Mouse (Mus musculus): ENCODE data around the gene Nt5c1b. TPM values are rescaled to one million over a fixed set of nuclear protein-coding genes. Genes with fewer than 3 reads are reported as not detected.

Gene Nt5c1b
- not detected in 2 replicates for polyA plus RNA-seq (2012)

GRCm38 (mm10) chr12:10369673-10370072 is at the start of gene Nt5c1b:
TSS of gene Nt5c1b (plus strand) at chr12:10369973.
- no peaks in the 10 kb centered on the region for H3K27me3 ChIP-seq (ENCODE audit: control insufficient read depth)
- H3K36me3 ChIP-seq (ENCODE audit: control insufficient read depth): no peaks in the 10 kb centered on the region
- no peak for TF ChIP-seq TAL1 (IDR thresholded peaks at IDR 0.05; ENCODE audit: low read length)
- TF ChIP-seq GATA1 (IDR thresholded peaks at IDR 0.05; ENCODE audit: low read length): no peak
- peaks cover under 1% of the 10 kb centered on the region; the same call in 1 of the 2 replicates for H3K9me3 ChIP-seq (ENCODE audit: control insufficient read depth, low read length)
- H3K4me1 ChIP-seq (ENCODE audit: control insufficient read depth): no peaks in the 10 kb centered on the region
- H3K4me3 ChIP-seq (replicated peaks): no peak within 1 kb of the TSS

DNA sequence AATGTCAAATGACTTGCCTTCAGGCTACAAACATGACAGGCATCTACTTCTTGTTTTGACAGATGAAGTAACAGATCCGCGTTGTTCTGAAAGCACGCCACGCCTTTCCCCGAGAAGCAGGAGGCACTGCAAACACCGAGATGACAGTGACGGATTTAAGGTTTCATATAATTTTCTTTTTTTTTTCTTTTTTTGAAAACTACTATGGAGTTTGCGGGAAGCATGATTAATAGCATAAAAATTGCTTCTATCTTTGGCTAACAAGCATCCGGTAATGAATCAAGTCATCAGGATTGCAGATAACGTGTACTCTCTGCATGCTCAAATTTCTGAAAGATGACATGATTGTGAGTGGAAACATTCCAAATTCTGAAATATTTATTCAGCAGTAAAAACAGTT is 42.1 kb upstream of the Nt5c1b start:
- no peaks in the 10 kb centered on the region for H3K27me3 ChIP-seq (ENCODE audit: control insufficient read depth)
- no peaks in the 10 kb centered on the region for H3K4me1 ChIP-seq (ENCODE audit: control insufficient read depth)
- TF ChIP-seq GATA1 (IDR thresholded peaks at IDR 0.05; ENCODE audit: low read length) (no peak), TAL1 (IDR thresholded peaks at IDR 0.05; ENCODE audit: low read length) (no peak)
- no peaks in the 10 kb centered on the region for H3K36me3 ChIP-seq (ENCODE audit: control insufficient read depth)
- no peak overlapping the region for H3K4me3 ChIP-seq (replicated peaks)
- no peaks in the 10 kb centered on the region for H3K9me3 ChIP-seq (ENCODE audit: control insufficient read depth, low read length)

DNA sequence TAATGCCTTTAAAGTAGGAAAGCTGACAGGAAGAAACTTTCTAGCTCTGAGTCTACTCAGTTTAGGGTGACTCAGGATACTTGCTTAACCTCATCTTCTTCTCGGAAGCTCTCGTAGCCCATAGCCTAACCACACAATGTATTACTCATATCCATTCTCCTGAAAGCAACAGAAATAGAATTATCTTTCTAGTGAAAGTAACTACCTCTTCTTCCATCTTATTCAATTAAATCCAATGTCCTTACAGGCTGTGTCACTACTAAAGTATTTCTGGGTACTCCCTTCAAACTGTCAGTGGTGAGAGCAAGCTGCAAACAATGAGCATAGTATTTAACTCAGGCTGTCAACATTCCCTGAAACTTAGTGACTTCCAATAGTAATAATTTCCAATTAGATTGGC is 40.3 kb upstream of the Nt5c1b start:
- Histone ChIP-seq H3K27me3 (ENCODE audit: control insufficient read depth) (no peaks in the 10 kb centered on the region), H3K4me1 (ENCODE audit: control insufficient read depth) (no peaks in the 10 kb centered on the region), H3K9me3 (ENCODE audit: control insufficient read depth, low read length) (no peaks in the 10 kb centered on the region), H3K36me3 (ENCODE audit: control insufficient read depth) (no peaks in the 10 kb centered on the region), H3K4me3 (replicated peaks) (no peak overlapping the region)
- TF ChIP-seq TAL1 (IDR thresholded peaks at IDR 0.05; ENCODE audit: low read length) (no peak), GATA1 (IDR thresholded peaks at IDR 0.05; ENCODE audit: low read length) (no peak)

GRCm38 (mm10) chr12:10340604-10341003 is 29.2 kb upstream of the Nt5c1b start:
- no peaks in the 10 kb centered on the region for H3K9me3 ChIP-seq (ENCODE audit: control insufficient read depth, low read length)
- no peaks in the 10 kb centered on the region for H3K4me1 ChIP-seq (ENCODE audit: control insufficient read depth)
- no peaks in the 10 kb centered on the region for H3K36me3 ChIP-seq (ENCODE audit: control insufficient read depth)
- H3K27me3 ChIP-seq (ENCODE audit: control insufficient read depth): no peaks in the 10 kb centered on the region
- TF ChIP-seq TAL1 (IDR thresholded peaks at IDR 0.05; ENCODE audit: low read length): no peak
- no peak for TF ChIP-seq GATA1 (IDR thresholded peaks at IDR 0.05; ENCODE audit: low read length)
- no peak overlapping the region for H3K4me3 ChIP-seq (replicated peaks)

GRCm38 (mm10) chr12:10350706-10351105 is 19.1 kb upstream of the Nt5c1b start:
- Histone ChIP-seq H3K9me3 (ENCODE audit: control insufficient read depth, low read length) (no peaks in the 10 kb centered on the region), H3K36me3 (ENCODE audit: control insufficient read depth) (no peaks in the 10 kb centered on the region), H3K4me1 (ENCODE audit: control insufficient read depth) (no peaks in the 10 kb centered on the region), H3K4me3 (replicated peaks) (no peak overlapping the region), H3K27me3 (ENCODE audit: control insufficient read depth) (no peaks in the 10 kb centered on the region)
- TF ChIP-seq GATA1 (IDR thresholded peaks at IDR 0.05; ENCODE audit: low read length) (no peak), TAL1 (IDR thresholded peaks at IDR 0.05; ENCODE audit: low read length) (no peak)

DNA sequence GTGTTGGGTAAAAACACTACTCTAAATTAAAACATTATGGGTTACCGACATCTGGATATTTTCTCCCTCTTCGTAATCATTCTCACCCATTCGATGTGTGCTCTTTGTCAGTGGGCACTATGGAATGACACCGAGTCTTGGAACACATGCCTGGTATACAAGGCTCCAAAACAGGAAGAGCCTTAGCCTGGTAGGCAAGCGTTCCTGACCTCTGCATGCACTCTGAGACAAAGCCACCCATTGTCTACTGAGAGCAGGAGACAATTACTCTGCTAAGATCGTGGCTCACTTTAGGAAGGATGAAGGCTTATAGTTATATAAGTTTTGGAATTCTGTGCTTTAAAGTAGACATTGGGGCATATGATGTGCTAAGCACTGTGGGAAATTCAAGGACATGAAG is 12.0 kb upstream of the Nt5c1b start:
- Histone ChIP-seq H3K36me3 (ENCODE audit: control insufficient read depth) (no peaks in the 10 kb centered on the region), H3K27me3 (ENCODE audit: control insufficient read depth) (no peaks in the 10 kb centered on the region), H3K9me3 (ENCODE audit: control insufficient read depth, low read length) (no peaks in the 10 kb centered on the region), H3K4me1 (ENCODE audit: control insufficient read depth) (no peaks in the 10 kb centered on the region), H3K4me3 (replicated peaks) (no peak overlapping the region)
- no peak for TF ChIP-seq GATA1 (IDR thresholded peaks at IDR 0.05; ENCODE audit: low read length)
- no peak for TF ChIP-seq TAL1 (IDR thresholded peaks at IDR 0.05; ENCODE audit: low read length)

GRCm38 (mm10) chr12:10390671-10391441 is 21.1 kb downstream of the Nt5c1b start, which contains the start of gene Rdh14:
TSS of gene Rdh14 (plus strand) at chr12:10390772.
- TF ChIP-seq TAL1 (IDR thresholded peaks at IDR 0.05; ENCODE audit: low read length) (no peak), GATA1 (IDR thresholded peaks at IDR 0.05; ENCODE audit: low read length) (no peak)
- Histone ChIP-seq H3K4me1 (ENCODE audit: control insufficient read depth) (peaks cover 13% of the 10 kb centered on the region), H3K27me3 (ENCODE audit: control insufficient read depth) (no peaks in the 10 kb centered on the region), H3K36me3 (ENCODE audit: control insufficient read depth) (peaks cover 5% of the 10 kb centered on the region), H3K9me3 (ENCODE audit: control insufficient read depth, low read length) (no peaks in the 10 kb centered on the region), H3K4me3 (replicated peaks) (peak within 1 kb of the TSS; percentile 92)

GRCm38 (mm10) chr12:10400788-10401187 is 31.0 kb downstream of the Nt5c1b start:
- Histone ChIP-seq H3K4me3 (replicated peaks) (no peak overlapping the region), H3K4me1 (ENCODE audit: control insufficient read depth) (no peaks in the 10 kb centered on the region), H3K27me3 (ENCODE audit: control insufficient read depth) (no peaks in the 10 kb centered on the region), H3K36me3 (ENCODE audit: control insufficient read depth) (no peaks in the 10 kb centered on the region), H3K9me3 (ENCODE audit: control insufficient read depth, low read length) (no peaks in the 10 kb centered on the region)
- TF ChIP-seq GATA1 (IDR thresholded peaks at IDR 0.05; ENCODE audit: low read length): no peak
- no peak for TF ChIP-seq TAL1 (IDR thresholded peaks at IDR 0.05; ENCODE audit: low read length)

- no peaks in the 10 kb centered on the region for H3K27me3 ChIP-seq (ENCODE audit: control insufficient read depth)
- H3K4me3 ChIP-seq (replicated peaks): no peak overlapping the region
- no peaks in the 10 kb centered on the region for H3K9me3 ChIP-seq (ENCODE audit: control insufficient read depth, low read length)
- H3K36me3 ChIP-seq (ENCODE audit: control insufficient read depth): no peaks in the 10 kb centered on the region
- TF ChIP-seq TAL1 (IDR thresholded peaks at IDR 0.05; ENCODE audit: low read length) (no peak), GATA1 (IDR thresholded peaks at IDR 0.05; ENCODE audit: low read length) (no peak)
- no peaks in the 10 kb centered on the region for H3K4me1 ChIP-seq (ENCODE audit: control insufficient read depth)
These were observed 32.8 kb downstream of the Nt5c1b start for GRCm38 (mm10) chr12:10402421-10403115.
